Mouse (Mus musculus): ENCODE results near the gene Prr13. TPM values are rescaled to one million over a fixed set of nuclear protein-coding genes. Genes with fewer than 3 reads are reported as not detected.

The Prr13 gene
- polyA plus RNA-seq, 1 experiment from 2014 or later: 77.4 TPM

DNA sequence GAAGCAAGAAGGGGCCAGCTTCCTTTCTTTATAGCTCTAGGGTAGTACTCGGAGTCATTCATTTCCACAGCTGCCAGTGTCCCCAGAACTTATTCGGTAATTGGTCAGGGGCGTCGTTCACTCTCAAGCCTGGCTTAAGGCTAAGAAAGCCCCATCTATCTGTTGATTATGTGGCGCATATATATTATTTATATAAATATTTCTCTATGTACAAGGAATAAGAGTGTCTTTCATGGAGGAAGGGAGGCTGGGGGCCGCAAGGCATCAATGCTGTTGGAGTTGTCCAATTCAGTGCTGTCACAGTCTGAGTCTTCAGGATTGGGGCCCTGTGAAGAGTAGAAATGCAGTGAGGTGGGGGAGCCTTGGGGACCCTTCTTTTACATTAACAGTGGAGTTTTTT, 41.0 kb downstream of the Prr13 start:
- H3K36me3 ChIP-seq (replicated peaks): peaks cover 99% of the 10 kb centered on the region
- WGBS: 92% methylated on average over 6 of the region's 6 CpGs
- no peaks in the 10 kb centered on the region for H3K9me3 ChIP-seq
- no peaks in the 10 kb centered on the region for H3K4me1 ChIP-seq
- H3K27me3 ChIP-seq (replicated peaks; ENCODE audit: low read depth, poor library complexity, severe bottlenecking): no peaks in the 10 kb centered on the region
- DNase-seq (ENCODE audit: low spot score): no peak
- H3K4me3 ChIP-seq: no peak overlapping the region
- no peak overlapping the region for H3K27ac ChIP-seq (replicated peaks)

DNA sequence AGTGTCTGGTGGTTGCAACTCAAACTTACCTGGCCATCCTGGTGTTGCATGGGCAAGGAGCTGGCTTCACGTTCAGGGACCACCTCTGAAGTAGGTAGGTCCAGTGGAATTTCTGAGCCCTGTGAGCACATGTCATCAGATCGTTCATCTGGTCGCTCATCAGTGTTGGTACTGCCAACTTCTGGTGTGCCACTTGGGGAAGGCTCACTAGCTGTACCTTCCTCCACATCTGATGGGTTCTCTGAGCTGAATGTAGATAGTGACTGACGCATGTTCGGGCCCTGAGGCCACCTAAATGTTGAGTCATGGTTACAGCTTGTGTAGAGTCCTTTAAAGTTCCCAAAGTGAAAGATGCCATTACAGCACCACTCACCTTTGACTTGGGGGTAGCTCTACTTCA, 41.7 kb downstream of the Prr13 start:
- H3K36me3 ChIP-seq (replicated peaks): peaks cover 99% of the 10 kb centered on the region
- DNase-seq (ENCODE audit: low spot score): no peak
- H3K27ac ChIP-seq (replicated peaks): no peak overlapping the region
- peaks cover 3% of the 10 kb centered on the region; the same call in 1 of the 2 replicates for H3K4me1 ChIP-seq
- no peaks in the 10 kb centered on the region for H3K27me3 ChIP-seq (replicated peaks; ENCODE audit: low read depth, poor library complexity, severe bottlenecking)
- 94% methylated on average over 5 of the region's 5 CpGs for WGBS
- H3K9me3 ChIP-seq: no peaks in the 10 kb centered on the region
- no peak overlapping the region for H3K4me3 ChIP-seq

DNA sequence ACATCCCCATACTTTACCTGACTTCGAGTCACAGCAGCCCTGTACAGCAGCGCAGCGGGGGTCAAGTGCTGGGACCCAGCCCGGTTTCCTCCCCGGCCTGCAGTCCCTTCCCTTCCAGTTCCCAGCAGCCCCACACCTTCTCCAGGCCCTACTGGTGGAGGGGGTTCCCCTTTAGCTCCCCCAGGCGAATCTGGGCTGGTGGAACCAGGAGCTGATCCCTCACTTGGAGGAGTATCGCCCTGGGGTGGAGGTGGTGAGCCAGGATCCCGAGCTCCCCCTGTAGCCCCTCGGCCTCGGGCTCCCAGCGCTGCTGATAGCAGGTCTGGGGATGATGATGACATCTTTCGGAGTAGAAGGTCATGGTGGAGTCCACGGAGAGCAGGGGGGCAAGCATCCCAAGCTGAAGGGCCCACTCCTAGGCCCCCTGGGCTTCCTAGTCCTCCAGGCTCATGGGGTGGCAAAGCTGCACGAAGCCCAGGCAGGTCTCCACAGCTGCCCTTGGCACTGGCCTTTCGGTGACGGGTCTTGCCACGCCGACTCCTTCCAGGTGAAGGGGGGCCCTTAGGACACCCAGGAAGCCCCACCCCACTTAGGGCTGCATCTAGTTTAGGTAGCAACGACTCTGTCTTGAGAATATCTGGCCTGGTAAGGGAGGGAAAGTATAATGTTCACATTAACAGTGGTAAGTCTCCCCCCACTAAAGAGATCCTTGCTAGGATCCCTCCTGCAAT, 42.4 kb downstream of the Prr13 start:
- Histone ChIP-seq H3K27me3 (replicated peaks; ENCODE audit: low read depth, poor library complexity, severe bottlenecking) (no peaks in the 10 kb centered on the region), H3K9me3 (no peaks in the 10 kb centered on the region), H3K4me3 (no peak overlapping the region), H3K4me1 (peaks cover 6% of the 10 kb centered on the region; the same call in 1 of the 2 replicates), H3K27ac (replicated peaks) (no peak overlapping the region), H3K36me3 (replicated peaks) (peaks cover 99% of the 10 kb centered on the region)
- DNase-seq (ENCODE audit: low spot score): no peak
- WGBS: 89% methylated on average over 19 of the region's 19 CpGs

DNA sequence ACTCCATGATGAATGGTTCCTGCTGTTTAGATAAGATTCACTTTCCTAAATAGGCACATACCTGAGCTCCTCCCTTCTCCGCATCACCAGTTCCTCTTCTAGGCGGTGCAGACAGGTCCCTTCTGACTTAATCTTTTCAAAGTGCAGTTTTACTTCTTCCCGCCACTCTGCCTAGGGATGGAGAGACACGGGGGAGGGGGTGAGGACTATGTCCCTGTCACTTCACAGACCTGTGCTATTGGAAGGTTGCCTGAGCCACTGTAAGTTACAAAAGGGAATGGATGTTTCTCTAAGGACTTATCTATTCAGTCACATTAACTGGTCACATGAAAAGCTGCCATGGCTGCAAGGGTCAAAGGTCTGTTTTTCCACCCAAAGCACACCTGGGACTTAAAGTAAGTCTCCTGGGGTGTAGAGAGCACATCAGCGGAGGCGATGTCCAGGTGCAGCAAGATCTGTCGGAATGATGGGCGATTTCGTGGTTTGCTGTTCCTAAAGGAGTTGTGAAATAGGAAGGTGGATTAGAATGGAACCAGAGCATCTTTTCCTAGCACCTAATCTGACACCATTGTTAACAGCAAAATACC, 43.5 kb downstream of the Prr13 start:
- DNase-seq (ENCODE audit: low spot score): no peak
- Histone ChIP-seq H3K4me3 (no peak overlapping the region), H3K4me1 (peaks cover 6% of the 10 kb centered on the region; the same call in 1 of the 2 replicates), H3K9me3 (no peaks in the 10 kb centered on the region), H3K27me3 (replicated peaks; ENCODE audit: low read depth, poor library complexity, severe bottlenecking) (no peaks in the 10 kb centered on the region), H3K27ac (replicated peaks) (no peak overlapping the region), H3K36me3 (replicated peaks) (peaks cover 96% of the 10 kb centered on the region)
- WGBS: 78% methylated on average over 9 of the region's 9 CpGs

DNA sequence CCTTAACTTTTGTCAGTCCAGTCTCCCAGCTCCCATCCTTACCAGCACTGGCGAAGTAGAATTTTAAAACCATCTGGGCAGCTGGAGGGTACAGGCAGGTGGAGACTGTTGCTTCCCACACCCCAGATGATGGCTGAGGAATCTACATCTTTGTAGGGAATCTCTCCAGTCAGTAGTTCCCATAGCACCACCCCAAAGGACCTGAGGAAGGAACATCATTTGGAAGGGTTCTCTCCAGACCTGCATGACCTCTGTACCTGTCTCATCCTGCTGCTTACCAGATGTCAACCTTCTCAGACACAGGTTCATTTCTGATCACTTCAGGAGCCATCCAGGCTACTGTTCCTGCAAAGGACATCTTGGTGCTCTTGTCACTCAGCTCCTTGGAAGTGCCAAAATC, 44.6 kb downstream of the Prr13 start, which contains the start of gene Gm10337:
Gene Gm10337, plus strand, starts transcription at position 276 of the 400 bp plus-strand sequence.
- 93% methylated on average over 1 of the region's 1 CpGs for WGBS
- Histone ChIP-seq H3K9me3 (no peaks in the 10 kb centered on the region), H3K27me3 (replicated peaks; ENCODE audit: low read depth, poor library complexity, severe bottlenecking) (no peaks in the 10 kb centered on the region), H3K36me3 (replicated peaks) (peaks cover 95% of the 10 kb centered on the region), H3K27ac (replicated peaks) (no peak within 1 kb of the TSS), H3K4me3 (no peak within 1 kb of the TSS), H3K4me1 (peaks cover 6% of the 10 kb centered on the region; the same call in 1 of the 2 replicates)
- DNase-seq (ENCODE audit: low spot score): no peak

DNA sequence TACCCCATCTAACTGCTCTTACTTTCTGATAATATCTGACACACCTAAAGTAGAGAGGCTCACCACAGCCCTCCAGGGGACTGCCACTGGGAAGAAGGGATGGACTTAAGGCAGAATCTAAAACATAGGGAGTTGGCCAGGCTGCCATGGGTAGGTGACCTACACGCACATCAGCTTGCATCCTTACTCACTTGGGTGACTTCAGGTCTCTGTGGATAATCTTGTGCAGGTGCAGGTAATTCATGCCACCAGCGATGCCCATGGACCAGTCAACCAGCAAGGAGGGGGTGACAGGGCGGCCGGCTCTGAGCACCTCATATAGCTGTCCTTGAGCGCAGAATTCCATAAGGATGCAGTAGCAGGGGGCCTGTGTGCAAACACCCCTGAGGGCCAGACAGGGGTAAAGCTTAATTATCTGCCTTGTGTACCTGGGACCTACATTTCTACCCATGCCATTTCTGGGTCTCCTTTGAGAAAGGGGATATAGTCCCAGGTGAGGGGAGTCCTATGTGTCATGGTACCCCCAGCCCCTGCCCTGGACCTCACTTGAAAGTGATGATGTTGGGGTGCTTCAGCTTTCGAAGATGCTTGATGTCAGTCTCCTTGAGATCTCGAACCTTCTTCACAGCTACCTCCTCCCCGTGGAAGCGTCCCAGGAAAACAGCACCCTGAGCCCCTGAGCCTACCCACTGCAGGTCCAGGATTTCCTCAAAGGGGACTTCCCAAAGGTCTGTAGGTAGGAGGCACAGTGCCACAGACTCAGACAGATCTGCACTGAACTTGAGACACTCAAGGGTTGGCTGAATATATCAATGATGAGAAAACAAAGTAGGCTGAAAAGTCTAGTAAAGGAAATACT, 45.3 kb downstream of the Prr13 start:
- no peak for DNase-seq (ENCODE audit: low spot score)
- H3K27ac ChIP-seq (replicated peaks): no peak overlapping the region
- no peaks in the 10 kb centered on the region for H3K27me3 ChIP-seq (replicated peaks; ENCODE audit: low read depth, poor library complexity, severe bottlenecking)

DNA sequence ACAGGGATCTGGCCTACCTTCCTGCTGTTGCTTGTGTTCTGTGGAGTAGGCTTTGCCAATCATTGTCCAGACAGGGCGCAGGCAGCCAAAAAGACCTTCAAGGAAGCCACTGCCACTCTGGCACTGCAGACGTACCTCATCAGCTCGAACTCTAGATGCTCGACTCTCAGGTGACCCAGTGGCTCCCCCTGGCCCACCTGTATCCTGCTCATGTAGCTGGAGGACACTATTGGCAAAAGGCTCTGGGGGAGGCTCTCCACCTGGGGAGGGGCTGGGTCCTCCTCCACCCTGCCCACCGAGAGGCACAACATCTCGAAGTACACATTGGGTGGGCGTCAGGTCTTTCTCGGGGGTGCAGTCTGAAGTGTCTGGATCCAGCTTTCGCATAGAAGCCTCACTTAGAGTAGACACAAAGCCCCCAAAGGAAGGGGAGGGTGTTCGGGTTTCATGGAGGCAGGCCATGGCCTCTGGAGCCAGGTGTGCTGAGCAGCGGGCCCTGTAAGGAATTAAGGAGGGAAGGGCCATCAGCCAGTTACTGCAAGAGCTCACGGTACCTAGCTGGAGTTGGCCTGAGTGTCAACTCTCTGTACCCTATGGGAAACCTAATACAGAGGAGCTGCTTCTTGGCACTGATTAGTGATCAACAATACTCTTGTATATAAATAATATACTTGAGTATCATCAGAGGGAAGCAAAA, 46.4 kb downstream of the Prr13 start:
- peaks cover 15% of the 10 kb centered on the region for H3K4me1 ChIP-seq
- H3K9me3 ChIP-seq: no peaks in the 10 kb centered on the region
- 79% methylated on average over 12 of the region's 12 CpGs for WGBS
- DNase-seq (ENCODE audit: low spot score): no peak
- no peak overlapping the region for H3K27ac ChIP-seq (replicated peaks)
- no peak overlapping the region for H3K4me3 ChIP-seq
- H3K27me3 ChIP-seq (replicated peaks; ENCODE audit: low read depth, poor library complexity, severe bottlenecking): no peaks in the 10 kb centered on the region
- peaks cover 83% of the 10 kb centered on the region for H3K36me3 ChIP-seq (replicated peaks)

More for the DNA sequence above, 45.3 kb downstream of the Prr13 start:
- no peak overlapping the region for H3K4me3 ChIP-seq
- H3K36me3 ChIP-seq (replicated peaks): peaks cover 93% of the 10 kb centered on the region
- no peaks in the 10 kb centered on the region for H3K9me3 ChIP-seq
- WGBS: 89% methylated on average over 9 of the region's 9 CpGs
- peaks cover 6% of the 10 kb centered on the region; the same call in 1 of the 2 replicates for H3K4me1 ChIP-seq

DNA sequence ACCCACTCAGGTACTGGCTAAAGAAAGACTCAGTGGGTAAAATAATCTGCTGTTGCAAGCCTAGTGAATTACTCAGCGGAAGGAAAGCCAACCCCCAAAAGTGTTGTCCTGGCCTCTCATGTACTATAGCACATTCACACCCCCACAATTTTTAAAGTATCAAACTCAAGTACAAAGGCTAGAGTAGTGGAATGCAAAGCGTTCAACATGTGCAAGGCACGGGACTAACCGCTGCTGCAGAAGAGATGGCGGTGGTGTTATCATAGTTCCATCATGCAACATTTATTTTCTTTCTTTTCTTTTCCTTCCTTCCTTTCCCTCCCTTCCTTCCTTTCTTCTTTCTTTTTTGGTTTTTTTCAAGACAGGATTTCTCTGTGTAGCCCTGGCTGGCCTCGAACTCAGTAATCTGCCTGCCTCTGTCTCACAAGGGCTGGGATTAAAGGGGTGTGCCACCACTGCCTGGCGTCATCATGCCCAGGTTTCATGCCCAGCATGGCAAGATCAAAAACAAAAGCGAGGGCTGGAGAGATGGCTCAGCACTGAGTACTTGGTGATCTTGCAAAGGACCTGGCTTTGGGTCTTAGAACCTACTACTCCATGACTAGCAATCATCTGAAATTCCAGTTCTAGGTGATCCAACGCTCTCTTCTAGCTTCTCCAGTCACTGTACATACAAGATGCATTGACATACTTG, 47.1 kb downstream of the Prr13 start:
- WGBS: 92% methylated on average over 9 of the region's 9 CpGs
- no peak for DNase-seq (ENCODE audit: low spot score)

DNA sequence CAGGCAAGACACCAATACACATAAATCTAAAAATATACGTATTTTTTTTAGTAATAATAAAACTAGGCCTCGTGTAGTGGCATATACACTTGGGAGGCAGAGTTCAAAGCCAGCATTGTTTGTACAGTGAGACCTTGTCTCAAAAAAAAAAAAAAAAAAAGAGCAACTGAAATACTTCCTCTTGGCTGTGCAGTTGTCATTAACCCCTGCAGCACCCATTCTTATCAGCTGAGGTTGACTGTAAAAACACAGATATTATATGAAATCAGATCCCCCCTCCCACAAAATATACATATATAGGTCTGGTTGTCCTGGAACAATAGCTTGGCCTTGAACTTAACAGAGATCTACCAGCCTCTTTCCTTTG, 47.6 kb downstream of the Prr13 start:
- no peak for DNase-seq (ENCODE audit: low spot score)
- peaks cover 28% of the 10 kb centered on the region for H3K4me1 ChIP-seq
- WGBS: 69% methylated on average over 2 of the region's 2 CpGs
- no peak overlapping the region for H3K27ac ChIP-seq (replicated peaks)
- no peaks in the 10 kb centered on the region for H3K9me3 ChIP-seq
- H3K27me3 ChIP-seq (replicated peaks; ENCODE audit: low read depth, poor library complexity, severe bottlenecking): no peaks in the 10 kb centered on the region
- peaks cover 70% of the 10 kb centered on the region for H3K36me3 ChIP-seq (replicated peaks)
- H3K4me3 ChIP-seq: no peak overlapping the region

More for the DNA sequence above, 47.1 kb downstream of the Prr13 start:
- Histone ChIP-seq H3K27ac (replicated peaks) (no peak overlapping the region), H3K27me3 (replicated peaks; ENCODE audit: low read depth, poor library complexity, severe bottlenecking) (no peaks in the 10 kb centered on the region), H3K36me3 (replicated peaks) (peaks cover 76% of the 10 kb centered on the region), H3K4me3 (no peak overlapping the region), H3K4me1 (peaks cover 22% of the 10 kb centered on the region), H3K9me3 (no peaks in the 10 kb centered on the region)

DNA sequence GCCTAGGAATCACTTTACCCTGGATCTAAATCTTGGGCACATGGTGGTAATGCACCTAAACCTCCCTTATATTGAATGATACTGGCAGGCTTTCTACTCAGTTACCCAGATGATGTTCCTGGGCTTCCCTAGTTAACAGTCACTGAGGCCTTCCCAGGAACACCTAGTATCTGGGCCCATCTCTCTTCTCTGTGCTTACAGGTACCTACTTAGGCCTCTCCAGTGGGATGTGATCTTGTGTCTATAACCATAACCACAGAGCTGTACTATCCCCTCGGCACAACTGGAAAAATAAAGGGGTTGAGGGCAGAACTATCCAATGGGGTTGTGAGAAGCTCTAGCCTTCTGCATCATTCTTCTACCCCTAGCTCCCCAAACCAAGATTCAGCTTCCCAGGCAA, 48.0 kb downstream of the Prr13 start:
- Histone ChIP-seq H3K27me3 (replicated peaks; ENCODE audit: low read depth, poor library complexity, severe bottlenecking) (no peaks in the 10 kb centered on the region), H3K27ac (replicated peaks) (no peak overlapping the region), H3K4me3 (no peak overlapping the region), H3K9me3 (no peaks in the 10 kb centered on the region), H3K36me3 (replicated peaks) (peaks cover 66% of the 10 kb centered on the region), H3K4me1 (peaks cover 32% of the 10 kb centered on the region)
- WGBS: 92% methylated on average over 1 of the region's 1 CpGs
- DNase-seq (ENCODE audit: low spot score): no peak

DNA sequence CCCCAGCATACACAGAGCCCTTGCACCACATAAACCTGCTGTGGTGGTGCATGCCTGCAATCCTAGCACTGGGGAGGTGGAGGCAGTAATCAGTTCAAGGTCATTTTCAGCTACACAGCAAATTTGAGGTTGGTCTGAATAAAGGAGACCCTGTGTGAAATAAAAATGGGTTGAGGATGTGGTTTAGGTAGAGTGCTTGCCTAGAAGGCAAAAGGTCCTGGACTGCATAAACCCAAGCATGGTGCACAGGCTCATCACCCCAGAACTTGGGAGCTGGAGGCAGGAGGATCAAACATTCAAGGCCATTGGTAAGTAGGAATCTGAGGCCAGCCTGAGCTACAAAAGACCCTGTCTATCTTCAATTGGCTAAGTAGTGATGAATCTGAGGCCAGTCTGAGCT, 48.7 kb downstream of the Prr13 start:
- H3K36me3 ChIP-seq (replicated peaks): peaks cover 59% of the 10 kb centered on the region
- no peak overlapping the region for H3K4me3 ChIP-seq
- no peak for DNase-seq (ENCODE audit: low spot score)
- H3K27ac ChIP-seq (replicated peaks): no peak overlapping the region
- H3K4me1 ChIP-seq: peaks cover 39% of the 10 kb centered on the region
- no peaks in the 10 kb centered on the region for H3K27me3 ChIP-seq (replicated peaks; ENCODE audit: low read depth, poor library complexity, severe bottlenecking)
- no peaks in the 10 kb centered on the region for H3K9me3 ChIP-seq

DNA sequence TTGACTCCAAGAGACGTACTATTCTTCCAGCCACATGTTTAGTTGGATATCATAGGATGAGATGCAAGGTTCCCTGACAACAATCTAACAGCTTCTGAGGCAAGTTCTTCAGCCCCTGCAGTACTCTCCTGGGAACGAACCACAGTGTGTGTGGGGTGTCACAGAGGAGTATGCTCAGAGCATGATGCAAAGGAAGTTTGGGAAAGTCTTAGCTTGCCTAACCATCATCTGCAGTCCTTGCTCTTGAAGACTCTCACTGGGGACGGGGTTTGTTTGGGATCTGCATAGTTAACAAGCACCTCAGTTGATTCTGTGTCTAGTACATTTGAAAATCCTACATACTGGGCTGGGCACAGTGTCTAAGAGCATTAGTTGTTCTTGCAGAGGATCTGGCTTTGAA, 49.5 kb downstream of the Prr13 start:
- WGBS: 90% methylated on average over 3 of the region's 3 CpGs
- H3K4me3 ChIP-seq: no peak overlapping the region
- no peaks in the 10 kb centered on the region for H3K27me3 ChIP-seq (replicated peaks; ENCODE audit: low read depth, poor library complexity, severe bottlenecking)
- no peaks in the 10 kb centered on the region for H3K9me3 ChIP-seq
- no peak for DNase-seq (ENCODE audit: low spot score)
- no peak overlapping the region for H3K27ac ChIP-seq (replicated peaks)
- peaks cover 45% of the 10 kb centered on the region for H3K4me1 ChIP-seq
- peaks cover 52% of the 10 kb centered on the region for H3K36me3 ChIP-seq (replicated peaks)
